Mouse (Mus musculus): ENCODE results near the gene Pacsin3.

Gene Pacsin3

GRCm38 (mm10) chr2:91259493-91259892 lies 3.7 kb downstream of the Pacsin3 start:
- no peak for DNase-seq (ENCODE audit: low spot score in 2 of 2)

GRCm38 (mm10) chr2:91263692-91264660 lies 8.2 kb downstream of the Pacsin3 start:
- DNase-seq (ENCODE audit: low spot score in 2 of 2): no peak

- peak; percentile 90 to 91 for DNase-seq (ENCODE audit: low spot score in 2 of 2)
Observed at GRCm38 (mm10) chr2:91264711-91265681, 9.2 kb downstream of the Pacsin3 start, which contains the start of gene Arfgap2. TSS of gene Arfgap2 (plus strand) at chr2:91264974.

- DNase-seq (ENCODE audit: low spot score in 2 of 2): no peak
Observed at GRCm38 (mm10) chr2:91268042-91268441, 12.3 kb downstream of the Pacsin3 start.

GRCm38 (mm10) chr2:91268706-91269105 lies 13.0 kb downstream of the Pacsin3 start:
- no peak for DNase-seq (ENCODE audit: low spot score in 2 of 2)

GRCm38 (mm10) chr2:91269687-91270133 lies 14.0 kb downstream of the Pacsin3 start:
- DNase-seq (ENCODE audit: low spot score in 2 of 2): no peak

GRCm38 (mm10) chr2:91278749-91279371 lies 23.1 kb downstream of the Pacsin3 start:
- peak in 1 of 2 experiments; percentile 39 for DNase-seq (ENCODE audit: low spot score in 2 of 2)

- DNase-seq (ENCODE audit: low spot score in 2 of 2): no peak
Observed at GRCm38 (mm10) chr2:91279372-91279755, 23.6 kb downstream of the Pacsin3 start.

GRCm38 (mm10) chr2:91281366-91281765 lies 25.6 kb downstream of the Pacsin3 start:
- no peak for DNase-seq (ENCODE audit: low spot score in 2 of 2)

- DNase-seq (ENCODE audit: low spot score in 2 of 2): no peak
Observed at GRCm38 (mm10) chr2:91283972-91284371, 28.2 kb downstream of the Pacsin3 start.

GRCm38 (mm10) chr2:91284375-91285199 lies 28.8 kb downstream of the Pacsin3 start:
- DNase-seq (ENCODE audit: low spot score in 2 of 2): no peak

- DNase-seq (ENCODE audit: low spot score in 2 of 2): peak in 1 of 2 experiments; percentile 71
Observed at GRCm38 (mm10) chr2:91285885-91286505, 30.2 kb downstream of the Pacsin3 start.

- no peak for DNase-seq (ENCODE audit: low spot score in 2 of 2)
Observed at GRCm38 (mm10) chr2:91287563-91287962, 31.8 kb downstream of the Pacsin3 start.

GRCm38 (mm10) chr2:91291197-91292007 lies 35.6 kb downstream of the Pacsin3 start:
- DNase-seq (ENCODE audit: low spot score in 2 of 2): no peak

GRCm38 (mm10) chr2:91294226-91294625 lies 38.5 kb downstream of the Pacsin3 start:
- no peak for DNase-seq (ENCODE audit: low spot score in 2 of 2)

- DNase-seq (ENCODE audit: low spot score in 2 of 2): no peak
Observed at GRCm38 (mm10) chr2:91295895-91296294, 40.1 kb downstream of the Pacsin3 start.

- no peak for DNase-seq (ENCODE audit: low spot score in 2 of 2)
Observed at GRCm38 (mm10) chr2:91299156-91299555, 43.4 kb downstream of the Pacsin3 start.

- DNase-seq (ENCODE audit: low spot score in 2 of 2): no peak
Observed at GRCm38 (mm10) chr2:91300784-91301183, 45.0 kb downstream of the Pacsin3 start.

GRCm38 (mm10) chr2:91301836-91302235 lies 46.1 kb downstream of the Pacsin3 start:
- DNase-seq (ENCODE audit: low spot score in 2 of 2): no peak
